Comparison of ENCODE assay signal across 8 mouse cellular contexts in the genomic region with DNA sequence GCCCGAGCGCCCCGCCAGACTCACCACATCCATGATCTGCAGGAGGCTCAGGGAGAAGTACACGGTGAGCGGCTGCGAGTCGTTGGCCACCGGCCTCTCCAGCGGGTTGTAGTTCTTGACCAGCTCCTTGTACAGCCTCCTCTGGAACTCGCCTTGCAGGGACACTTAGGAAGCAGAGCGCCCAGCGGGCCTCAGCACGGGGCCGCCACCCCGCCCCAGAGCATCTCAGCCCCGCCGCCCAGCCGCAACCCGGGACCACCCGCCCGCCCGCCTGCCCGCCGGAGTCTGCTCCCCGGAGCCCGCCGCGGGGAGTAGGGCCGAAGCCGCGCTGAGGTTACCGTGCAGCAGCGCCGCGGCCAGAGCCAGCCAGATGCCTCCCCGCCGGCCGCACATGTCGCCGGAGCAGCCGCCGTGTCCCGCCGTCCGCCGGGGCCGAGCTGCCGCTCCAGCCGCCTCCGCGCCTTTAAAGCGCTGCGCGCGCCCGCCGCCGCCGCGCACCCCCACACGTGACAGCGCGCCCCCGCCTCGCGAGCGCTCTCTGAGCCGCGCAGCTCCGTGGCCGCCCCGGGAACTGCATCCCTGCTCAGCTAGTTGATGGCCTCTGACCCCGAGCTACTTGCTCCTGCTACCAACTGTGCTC. TPM values are rescaled to one million over a fixed set of nuclear protein-coding genes. Genes with fewer than 3 reads are reported as not detected.
DNase-seq lines count a peak whose midpoint lies in the region; ATAC-seq lines count a peak whose summit lies in the region.

Chrna7 (minus strand) TSS at position 486 of the 640 bp plus-strand sequence.

- WGBS in embryonic facial prominence, embryonic 15.5 days: under 1% methylated on average over 65 of the region's 73 CpGs
- 1% methylated on average over 51 of the region's 73 CpGs for WGBS in heart, embryonic 10.5 days
- WGBS in limb, embryonic 10.5 days: 1% methylated on average over 65 of the region's 73 CpGs
- WGBS in midbrain, embryonic 12.5 days: under 1% methylated on average over 72 of the region's 73 CpGs
- under 1% methylated on average over 73 of the region's 73 CpGs for WGBS in stomach, embryonic 15.5 days

- H3K4me3 ChIP-seq in embryonic facial prominence, embryonic 15.5 days (replicated peaks): peak within 1 kb of the TSS; percentile 65
- peak within 1 kb of the TSS; percentile 84 for H3K4me3 ChIP-seq in heart, embryonic 10.5 days
- H3K4me3 ChIP-seq in limb, embryonic 10.5 days: peak within 1 kb of the TSS; percentile 83
- peak within 1 kb of the TSS; percentile 78 for H3K4me3 ChIP-seq in midbrain, embryonic 12.5 days
- H3K4me3 ChIP-seq in stomach, embryonic 15.5 days (replicated peaks): peak within 1 kb of the TSS; percentile 59

- peak; percentile 84 for ATAC-seq in embryonic facial prominence, embryonic 15.5 days (ENCODE audit: insufficient number of reproducible peaks, low FRiP score, low TSS enrichment, low read depth)
- peak; percentile 92 for ATAC-seq in midbrain, embryonic 12.5 days (ENCODE audit: low FRiP score, low read depth)
- peak; percentile 90 for ATAC-seq in stomach, embryonic 15.5 days (ENCODE audit: insufficient read depth, low FRiP score, low read depth)

- no peak within 1 kb of the TSS for H3K27ac ChIP-seq in embryonic facial prominence, embryonic 15.5 days (replicated peaks)
- H3K27ac ChIP-seq in heart, embryonic 10.5 days: peak within 1 kb of the TSS; percentile 78
- H3K27ac ChIP-seq in limb, embryonic 10.5 days: peak within 1 kb of the TSS; percentile 86
- H3K27ac ChIP-seq in midbrain, embryonic 12.5 days (replicated peaks): peak within 1 kb of the TSS; percentile 63; the same call in 1 of the 2 replicates
- H3K27ac ChIP-seq in stomach, embryonic 15.5 days: no peak within 1 kb of the TSS

- H3K27me3 ChIP-seq in embryonic facial prominence, embryonic 15.5 days: peaks cover 9% of the 10 kb centered on the region
- H3K27me3 ChIP-seq in heart, embryonic 10.5 days (ENCODE audit: insufficient read depth, poor library complexity, severe bottlenecking): no peaks in the 10 kb centered on the region
- peaks cover 13% of the 10 kb centered on the region; the same call in 1 of the 2 replicates for H3K27me3 ChIP-seq in limb, embryonic 10.5 days (ENCODE audit: low read depth, poor library complexity, severe bottlenecking)
- peaks cover 14% of the 10 kb centered on the region for H3K27me3 ChIP-seq in midbrain, embryonic 12.5 days
- no peaks in the 10 kb centered on the region for H3K27me3 ChIP-seq in stomach, embryonic 15.5 days (replicated peaks)

- no peaks in the 10 kb centered on the region for H3K36me3 ChIP-seq in embryonic facial prominence, embryonic 15.5 days
- H3K36me3 ChIP-seq in heart, embryonic 10.5 days: no peaks in the 10 kb centered on the region
- H3K36me3 ChIP-seq in limb, embryonic 10.5 days: no peaks in the 10 kb centered on the region
- H3K36me3 ChIP-seq in midbrain, embryonic 12.5 days: no peaks in the 10 kb centered on the region
- H3K36me3 ChIP-seq in stomach, embryonic 15.5 days: no peaks in the 10 kb centered on the region

- H3K9ac ChIP-seq in embryonic facial prominence, embryonic 15.5 days: peak within 1 kb of the TSS; percentile 27
- peak within 1 kb of the TSS; percentile 83 for H3K9ac ChIP-seq in midbrain, embryonic 12.5 days (replicated peaks)
- peak within 1 kb of the TSS; percentile 29; the same call in 1 of the 2 replicates for H3K9ac ChIP-seq in stomach, embryonic 15.5 days

- peak; percentile 34 for DNase-seq in brain, embryonic 18.5 days (ENCODE audit: low read depth, low spot score)
- peak; percentile 78 for DNase-seq in heart, embryonic 10.5 days (ENCODE audit: low spot score)
- DNase-seq in kidney, adult 8-10 months: peak; percentile 54 to 67
- peak; percentile 89 for DNase-seq in limb, embryonic 10.5 days (ENCODE audit: low spot score)
- DNase-seq in spleen, postnatal 36 days (ENCODE audit: low spot score in 2 of 2): no peak

- peak within 1 kb of the TSS; percentile 96 for H3K4me2 ChIP-seq in embryonic facial prominence, embryonic 15.5 days (replicated peaks)
- H3K4me2 ChIP-seq in midbrain, embryonic 12.5 days (replicated peaks): peak within 1 kb of the TSS; percentile 86
- H3K4me2 ChIP-seq in stomach, embryonic 15.5 days: peak within 1 kb of the TSS; percentile 100

- H3K9me3 ChIP-seq in embryonic facial prominence, embryonic 15.5 days (replicated peaks): no peaks in the 10 kb centered on the region
- no peaks in the 10 kb centered on the region for H3K9me3 ChIP-seq in heart, embryonic 10.5 days
- no peaks in the 10 kb centered on the region for H3K9me3 ChIP-seq in limb, embryonic 10.5 days (replicated peaks)
- no peaks in the 10 kb centered on the region for H3K9me3 ChIP-seq in midbrain, embryonic 12.5 days
- H3K9me3 ChIP-seq in stomach, embryonic 15.5 days: no peaks in the 10 kb centered on the region

- peaks cover 14% of the 10 kb centered on the region for H3K4me1 ChIP-seq in embryonic facial prominence, embryonic 15.5 days
- H3K4me1 ChIP-seq in heart, embryonic 10.5 days: no peaks in the 10 kb centered on the region
- H3K4me1 ChIP-seq in limb, embryonic 10.5 days: peaks cover 8% of the 10 kb centered on the region; the same call in 1 of the 2 replicates
- peaks cover 12% of the 10 kb centered on the region; the same call in 1 of the 2 replicates for H3K4me1 ChIP-seq in midbrain, embryonic 12.5 days
- 0 out of 2 replicates have a peak, but pooled peaks cover 3% of the 10 kb centered on the region for H3K4me1 ChIP-seq in stomach, embryonic 15.5 days

RNA-seq across cellular contexts. Expression of gene Chrna7, which starts in this region (rescaled TPM):
- 1.5 and 1.7 TPM in 2 replicates for polyA plus RNA-seq in embryonic facial prominence, embryonic 15.5 days (2015; fragmentation: Nextera tagmentation; extraction: Ambion mirVana)
- 1.3 and 1.7 TPM in 2 replicates for polyA plus RNA-seq in heart, embryonic 10.5 days (2016; fragmentation: Nextera tagmentation; extraction: Ambion mirVana)
- 1.6 and 3.2 TPM in 2 replicates for polyA plus RNA-seq in limb, embryonic 10.5 days (2016; fragmentation: Nextera tagmentation; extraction: Ambion mirVana)
- 4.6 and 6.0 TPM in 2 replicates for polyA plus RNA-seq in midbrain, embryonic 12.5 days (2016; fragmentation: Nextera tagmentation; extraction: Ambion mirVana)
- 1.4 and 1.6 TPM in 2 replicates for polyA plus RNA-seq in stomach, embryonic 15.5 days (2015; fragmentation: Nextera tagmentation; extraction: Ambion mirVana)

Comparison
In these comparisons a context has a peak if more than half of its experiments do, and no peak if none do; other contexts are left out.
1. DNase-seq: peak in brain, embryonic 18.5 days (single experiment), heart, embryonic 10.5 days (single experiment), kidney, adult 8-10 months (2 of 2) and limb, embryonic 10.5 days (single experiment); none in spleen, postnatal 36 days (0 of 2).
2. H3K27ac ChIP-seq: peak in heart, embryonic 10.5 days (single experiment), limb, embryonic 10.5 days (single experiment) and midbrain, embryonic 12.5 days (single experiment); none in embryonic facial prominence, embryonic 15.5 days (single experiment) and stomach, embryonic 15.5 days (single experiment).
3. H3K9ac ChIP-seq: peak in every context shown above with its lines; median percentile 83 in midbrain, embryonic 12.5 days; 29 in stomach, embryonic 15.5 days; 27 in embryonic facial prominence, embryonic 15.5 days.
4. Peak in every context shown above with its lines, with median percentiles within 50 percentile points of each other: ATAC-seq, H3K4me2 ChIP-seq and H3K4me3 ChIP-seq.